Mouse (Mus musculus) hindbrain, embryonic 14.5 days (tissue): ENCODE measurements around the gene Gm36079. TPM values are rescaled to one million over a fixed set of nuclear protein-coding genes. Genes with fewer than 3 reads are reported as not detected.
"Not testable (repeated sequence)": the region's sequence is repeated elsewhere in the genome, so short reads cannot be mapped to it uniquely, and the experiment has no call there.

Source experiments
- ATAC-seq: fragments of 200-750 bp; cut with Nextera tagmentation; 2 replicates; pipeline ENCODE4 v1.8.0; 2017; ENCODE audit warnings: moderate number of reproducible peaks, mild to moderate bottlenecking, moderate TSS enrichment, moderate library complexity; ENCODE audit not compliant: low FRiP score
- DNase-seq: peaks from one replicate; pipeline ENCODE4 v3.0.0-alpha.2; 2015; ENCODE audit warnings: low spot score
- H3K27ac ChIP-seq: fragments of 300-500 bp; sonication (generic); 2 replicates; pipeline ENCODE4 v1.5.1; 2014; ENCODE audit warnings: mild to moderate bottlenecking, moderate library complexity
- H3K27me3 ChIP-seq: fragments of 300-500 bp; sonication (generic); 2 replicates; pipeline ENCODE4 v1.6.1; 2014; ENCODE audit warnings: mild to moderate bottlenecking, low read length, mixed read lengths; ENCODE audit not compliant: control insufficient read depth, insufficient read depth
- H3K36me3 ChIP-seq: fragments of 300-500 bp; sonication (generic); replicated peaks from 2 replicates; pipeline ENCODE4 v1.6.1; 2014; ENCODE audit not compliant: control insufficient read depth, insufficient read depth
- H3K4me1 ChIP-seq: fragments of 300-500 bp; sonication (generic); replicated peaks from 2 replicates; pipeline ENCODE4 v1.6.1; 2014; ENCODE audit warnings: antibody characterized with exemption, low read length, mixed read lengths; ENCODE audit not compliant: control insufficient read depth, insufficient read depth
- H3K4me2 ChIP-seq: fragments of 300-500 bp; sonication (generic); replicated peaks from 2 replicates; pipeline ENCODE4 v1.6.1; 2014; ENCODE audit warnings: mild to moderate bottlenecking, moderate library complexity
- H3K4me3 ChIP-seq: fragments of 300-500 bp; sonication (generic); replicated peaks from 2 replicates; pipeline ENCODE4 v1.5.1; 2014; ENCODE audit warnings: mild to moderate bottlenecking, low read length
- H3K9ac ChIP-seq: fragments of 300-500 bp; sonication (generic); 2 replicates; pipeline ENCODE4 v1.6.1; 2014
- H3K9me3 ChIP-seq: fragments of 300-500 bp; sonication (generic); 2 replicates; pipeline ENCODE4 v1.6.1; 2016; ENCODE audit warnings: low read length; ENCODE audit not compliant: control insufficient read depth
- WGBS: fragments of 180-500 bp; shearing (Covaris S2); extraction: QIAGEN DNeasy Blood & Tissue Kit; methylation state at CpG from one replicate; pipeline ENCODE4 v1.1.7; 2014; 5-methylcytosine and 5-hydroxymethylcytosine counted together
- polyA plus RNA-seq: library from polyadenylated mRNA; unstranded; fragments of >200 nt; fragmentation: Nextera tagmentation; extraction: Ambion mirVana; gene quantifications from 2 replicates; pipeline ENCODE4 v1.2.1, GENCODE M21; 2014

The Gm36079 gene
- polyA plus RNA-seq, 1 experiment from 2014 or later = not detected

GRCm38 (mm10) chr13:119998442-119999086 lies 28.2 kb downstream of the Gm36079 start:
- peak; percentile 80 for ATAC-seq
- not testable (repeated sequence) for H3K27ac ChIP-seq, DNase-seq, H3K27me3 ChIP-seq, H3K4me2 ChIP-seq, H3K36me3 ChIP-seq, H3K9ac ChIP-seq, H3K9me3 ChIP-seq, H3K4me3 ChIP-seq, H3K4me1 ChIP-seq
- no CpG with 5 or more reads among the region's 22 CpGs for WGBS

GRCm38 (mm10) chr13:119991917-119992496 lies 34.8 kb downstream of the Gm36079 start:
- ATAC-seq = not testable (repeated sequence)
- no CpG with 5 or more reads among the region's 10 CpGs for WGBS

GRCm38 (mm10) chr13:119991264-119991663 lies 35.5 kb downstream of the Gm36079 start:
- ATAC-seq = 0 out of 2 replicates have a peak, but pooled peaks have one; percentile 24
- WGBS = no CpG with 5 or more reads among the region's 13 CpGs
- not testable (repeated sequence) for H3K9ac ChIP-seq, H3K36me3 ChIP-seq, H3K27ac ChIP-seq, DNase-seq, H3K9me3 ChIP-seq, H3K27me3 ChIP-seq, H3K4me3 ChIP-seq, H3K4me1 ChIP-seq, H3K4me2 ChIP-seq

More at GRCm38 (mm10) chr13:119991917-119992496, 34.8 kb downstream of the Gm36079 start:
- not testable (repeated sequence) for H3K4me3 ChIP-seq, DNase-seq, H3K27ac ChIP-seq, H3K27me3 ChIP-seq, H3K36me3 ChIP-seq, H3K4me2 ChIP-seq, H3K4me1 ChIP-seq, H3K9ac ChIP-seq, H3K9me3 ChIP-seq

Other genes starting within 250 kb of the Gm36079 start
- 32.7 and 34.5 TPM in 2 replicates for gene Zfp131, start 236.1 kb downstream of the Gm36079 start, polyA plus RNA-seq
- gene AF067063, start 196.8 kb downstream of the Gm36079 start, polyA plus RNA-seq = not detected in 2 replicates
- gene D13Ertd608e, start 191.0 kb downstream of the Gm36079 start, polyA plus RNA-seq = not detected in 2 replicates
- gene Tcstv1, start 132.2 kb downstream of the Gm36079 start, polyA plus RNA-seq = not detected in 2 replicates
- not detected in 2 replicates for gene Gm21761, start 97.7 kb downstream of the Gm36079 start, polyA plus RNA-seq
- gene B020031M17Rik, start 76.2 kb downstream of the Gm36079 start, polyA plus RNA-seq = not detected in 2 replicates
- not detected in 2 replicates for gene Gm21188, start 25.2 kb upstream of the Gm36079 start, polyA plus RNA-seq
- not detected in 2 replicates for gene Gm20767, start 113.2 kb upstream of the Gm36079 start, polyA plus RNA-seq
- not detected in 2 replicates for gene Gm21818, start 145.4 kb upstream of the Gm36079 start, polyA plus RNA-seq
- gene Gm21762, start 188.9 kb upstream of the Gm36079 start, polyA plus RNA-seq = not detected in 2 replicates
- gene Gm21731, start 212.1 kb upstream of the Gm36079 start, polyA plus RNA-seq = not detected in 2 replicates
- gene AF067061, start 236.1 kb upstream of the Gm36079 start, polyA plus RNA-seq = not detected in 2 replicates